Mouse (Mus musculus) embryonic stem cell, embryonic (primary cell): ENCODE results near the gene Oat.

Source experiments
- CTCF ChIA-PET, 4 experiments: fragments of 300-600 bp in 2 of 4; fragments of 350-600 bp in 2 of 4; sonication (Branson Sonifier 250); formaldehyde crosslinking; loops; one replicate each; lab custom pipeline; 2022; ENCODE audit warnings: inconsistent platforms in 2 of 4; lab: Charles Lee
- POLR2A ChIA-PET, 4 experiments: fragments of 300-600 bp in 2 of 4; fragments of 350-600 bp in 2 of 4; sonication (Branson Sonifier 250); formaldehyde crosslinking; loops; one replicate each; lab custom pipeline; 2022; ENCODE audit warnings: antibody characterized with exemption in 4 of 4, inconsistent platforms in 1 of 4; lab: Charles Lee

The Oat gene

DNA sequence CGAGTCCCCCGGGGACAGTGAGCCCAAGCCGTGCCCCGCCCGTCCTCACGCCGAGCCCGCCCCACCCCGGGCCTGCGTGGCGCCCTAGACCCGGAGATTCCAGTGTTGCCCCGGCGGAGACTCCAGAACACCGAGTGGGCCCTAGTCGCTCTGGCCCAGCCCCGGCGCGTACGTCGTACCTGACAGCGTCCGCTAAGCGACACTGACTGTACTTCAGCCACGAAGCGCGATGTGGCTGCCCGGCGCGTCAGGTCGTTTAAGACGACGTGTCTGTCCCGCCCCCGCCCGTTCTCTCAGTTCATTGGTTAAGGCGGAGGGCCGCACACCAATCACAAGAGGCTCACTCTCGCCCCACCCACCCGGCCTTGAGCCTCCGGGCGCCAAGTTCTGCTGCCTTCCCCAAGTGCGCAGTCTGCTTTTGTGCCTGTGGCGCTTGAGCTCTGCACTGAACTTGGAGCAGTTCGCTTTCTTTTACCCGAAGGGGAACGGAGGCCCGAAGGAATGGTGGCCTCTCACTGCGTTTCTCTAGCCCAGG is at the start of gene Oat:
Gene Oat, minus strand, starts transcription at position 283 of the 535 bp plus-strand sequence.
- ChIA-PET POLR2A (interaction anchor here in 3 of 4 experiments (0.6 to 2.6 kb wide), 71 partner anchors 9 to 1184 kb away, joined by 3 to 24 read pairs (median 4); partner anchors contain the start of genes Lhpp (in 3 of the 3), Nkx1-2 (in 2 of the 3), Abraxas2 (in 1 of the 3) and Chst15 (in 1 of the 3)), CTCF (interaction anchor here (0.5 to 1.6 kb wide), 27 partner anchors 9 to 1477 kb away, joined by 3 to 16 read pairs (median 4); partner anchors contain the start of genes Abraxas2 (in 1 of the 4) and Lhpp (in 1 of the 4))

- CTCF ChIA-PET = interaction anchor here in 2 of 4 experiments (0.5 to 1.6 kb wide), 3 partner anchors 14 to 72 kb away, joined by 3 to 9 read pairs (median 5); no protein-coding TSS in a partner anchor
These were observed 48.0 kb upstream of the Oat start for GRCm38 (mm10) chr7:132624161-132624560.

GRCm38 (mm10) chr7:132619975-132620918 is 44.0 kb upstream of the Oat start:
- POLR2A ChIA-PET = interaction anchor here in 2 of 4 experiments (1.0 to 2.0 kb wide), 3 partner anchors 9 to 35 kb away, joined by 3 to 4 read pairs (median 4); partner anchors contain the start of gene Lhpp (in 1 of the 2)
- CTCF ChIA-PET = no interaction called here

More at GRCm38 (mm10) chr7:132624161-132624560, 48.0 kb upstream of the Oat start:
- POLR2A ChIA-PET = interaction anchor here in 1 of 4 experiments (2.1 kb wide), 1 partner anchor 49 kb away, joined by 9 read pairs; the partner anchor contains the start of gene Oat

- ChIA-PET CTCF (interaction anchor here in 1 of 4 experiments (0.7 kb wide), 1 partner anchor 19 kb away, joined by 3 read pairs; no protein-coding TSS in a partner anchor), POLR2A (interaction anchor here in 2 of 4 experiments (1.0 to 2.0 kb wide), 4 partner anchors 9 to 35 kb away, joined by 3 to 13 read pairs (median 4); partner anchors contain the start of gene Lhpp (in 1 of the 2))
These were observed 43.4 kb upstream of the Oat start for GRCm38 (mm10) chr7:132619549-132619948.

DNA sequence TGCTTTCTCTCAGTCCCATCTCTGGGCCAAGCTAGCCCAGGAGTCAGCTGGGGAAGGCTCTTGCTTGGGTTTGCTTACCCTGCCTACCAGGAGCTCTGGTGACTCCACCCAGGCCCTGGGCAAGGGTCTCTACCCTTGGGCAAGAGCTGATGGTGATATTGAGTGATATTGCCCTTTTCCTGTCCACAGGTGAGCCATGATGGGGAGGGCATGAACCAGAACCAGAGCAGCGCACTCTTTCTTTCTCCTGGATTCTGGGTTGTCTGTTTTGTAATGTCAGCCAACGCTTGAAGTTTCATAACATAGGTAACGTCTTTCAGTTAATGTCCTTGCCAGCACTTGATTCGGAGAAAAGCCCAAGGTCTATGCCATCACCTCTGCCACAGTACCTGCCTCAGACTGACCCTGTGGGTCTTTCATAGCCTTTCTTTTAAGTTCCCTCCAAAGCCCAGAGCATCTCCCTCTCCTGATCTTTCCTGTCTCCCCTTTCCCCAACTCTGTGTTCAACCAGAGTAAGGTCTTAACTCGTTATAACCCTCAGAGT is 40.9 kb upstream of the Oat start:
- CTCF ChIA-PET = no interaction called here
- POLR2A ChIA-PET = interaction anchor here in 1 of 4 experiments (1.3 to 1.6 kb wide), 2 partner anchors 21 to 44 kb away, joined by 3 to 4 read pairs; no protein-coding TSS in a partner anchor

DNA sequence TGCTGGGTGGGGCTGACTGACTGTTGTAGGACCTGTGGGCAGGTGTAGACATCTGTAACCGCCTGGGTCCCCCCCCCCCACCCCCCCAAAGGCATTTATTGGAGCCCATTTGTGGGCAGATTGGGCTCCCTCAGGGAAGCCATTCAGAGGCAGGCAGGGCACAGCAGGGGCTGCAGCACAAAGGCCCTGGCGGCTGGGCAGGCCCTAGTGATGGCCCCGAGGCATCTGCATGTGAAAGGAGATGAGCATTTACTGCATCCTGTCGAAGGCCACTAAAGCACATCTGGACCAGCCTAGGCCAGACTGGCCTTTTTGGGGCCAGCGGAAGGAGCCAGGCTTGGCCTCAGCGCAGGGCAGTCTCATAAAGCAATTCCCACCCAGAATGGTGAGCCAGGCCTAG is 40.2 kb upstream of the Oat start:
- CTCF ChIA-PET = no interaction called here

GRCm38 (mm10) chr7:132615346-132615745 is 39.1 kb upstream of the Oat start:
- CTCF ChIA-PET = no interaction called here
- POLR2A ChIA-PET = no interaction called here

More for the DNA sequence above, 40.2 kb upstream of the Oat start:
- POLR2A ChIA-PET = interaction anchor here in 2 of 4 experiments (1.1 to 1.6 kb wide), 2 partner anchors 22 to 40 kb away, joined by 4 read pairs; partner anchors contain the start of gene Oat (in 1 of the 2)

GRCm38 (mm10) chr7:132611530-132611929 is 35.3 kb upstream of the Oat start:
- CTCF ChIA-PET = no interaction called here
- POLR2A ChIA-PET = interaction anchor here in 2 of 4 experiments (1.1 to 2.1 kb wide), 3 partner anchors 8 to 329 kb away, joined by 3 to 6 read pairs (median 4); no protein-coding TSS in a partner anchor

GRCm38 (mm10) chr7:132610468-132611318 is 34.5 kb upstream of the Oat start, which contains the start of gene Lhpp:
TSS of gene Lhpp (plus strand) at chr7:132610638.
- ChIA-PET POLR2A (interaction anchor here in 3 of 4 experiments (0.5 to 2.1 kb wide), 19 partner anchors 9 to 1200 kb away, joined by 3 to 24 read pairs (median 3); partner anchors contain the start of genes Oat (in 3 of the 3), Nkx1-2 (in 2 of the 3), Acadsb (in 1 of the 3) and Ikzf5 (in 1 of the 3)), CTCF (interaction anchor here (0.7 to 1.0 kb wide), 7 partner anchors 13 to 580 kb away, joined by 3 to 6 read pairs (median 3); partner anchors contain the start of gene Oat (in 1 of the 4))

GRCm38 (mm10) chr7:132608316-132609020 is 32.3 kb upstream of the Oat start:
- POLR2A ChIA-PET = no interaction called here
- CTCF ChIA-PET = no interaction called here

GRCm38 (mm10) chr7:132605689-132606088 is 29.5 kb upstream of the Oat start:
- CTCF ChIA-PET = no interaction called here
- POLR2A ChIA-PET = no interaction called here

GRCm38 (mm10) chr7:132604720-132605119 is 28.5 kb upstream of the Oat start:
- POLR2A ChIA-PET = interaction anchor here in 3 of 4 experiments (0.7 to 2.1 kb wide), 3 partner anchors 29 to 1257 kb away, joined by 3 to 5 read pairs (median 3); partner anchors contain the start of gene Oat (in 1 of the 3)
- CTCF ChIA-PET = no interaction called here

- ChIA-PET CTCF (interaction anchor here in 3 of 4 experiments (0.6 to 1.2 kb wide), 7 partner anchors 25 to 297 kb away, joined by 3 to 14 read pairs (median 5); partner anchors contain the start of gene Oat (in 1 of the 3)), POLR2A (interaction anchor here in 3 of 4 experiments (0.6 to 3.2 kb wide), 10 partner anchors 9 to 1841 kb away, joined by 3 to 17 read pairs (median 10); partner anchors contain the start of genes Oat (in 3 of the 3) and Lhpp (in 2 of the 3))
These were observed 24.7 kb upstream of the Oat start for GRCm38 (mm10) chr7:132600926-132601325.

DNA sequence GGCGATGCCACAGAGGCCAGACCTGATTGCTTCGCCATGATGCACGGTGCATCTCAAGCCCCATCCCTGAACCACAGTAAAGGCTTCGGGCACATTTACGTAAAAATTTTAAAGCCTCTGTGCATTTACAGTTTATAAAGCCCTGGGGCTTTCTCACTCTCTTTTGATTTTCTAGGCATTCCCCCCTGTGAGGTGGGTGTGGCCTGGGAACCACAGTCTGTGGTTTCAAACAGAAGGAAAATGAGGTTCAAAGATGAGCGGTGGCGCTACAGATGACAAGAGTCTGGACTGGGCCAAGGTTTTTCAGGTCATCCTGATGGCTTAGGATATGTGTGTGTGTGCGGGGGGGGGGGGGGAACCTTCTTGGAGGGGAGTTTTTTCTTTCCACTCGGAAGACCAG is 23.8 kb upstream of the Oat start:
- CTCF ChIA-PET = interaction anchor here in 2 of 4 experiments (0.6 to 1.2 kb wide), 2 partner anchors 39 to 83 kb away, joined by 7 read pairs; no protein-coding TSS in a partner anchor
- POLR2A ChIA-PET = interaction anchor here in 3 of 4 experiments (0.6 to 3.2 kb wide), 6 partner anchors 10 to 28 kb away, joined by 3 to 17 read pairs (median 8); partner anchors contain the start of genes Oat (in 2 of the 3) and Lhpp (in 1 of the 3)

GRCm38 (mm10) chr7:132599071-132599975 is 23.1 kb upstream of the Oat start, which contains the start of gene Nkx1-2:
TSS of gene Nkx1-2 (minus strand) at chr7:132599637.
- POLR2A ChIA-PET = interaction anchor here in 3 of 4 experiments (0.6 to 3.2 kb wide), 8 partner anchors 10 to 27 kb away, joined by 3 to 17 read pairs (median 6); partner anchors contain the start of genes Lhpp (in 2 of the 3) and Oat (in 2 of the 3)
- CTCF ChIA-PET = interaction anchor here in 2 of 4 experiments (0.6 to 1.0 kb wide), 4 partner anchors 23 to 942 kb away, joined by 3 to 11 read pairs (median 6); partner anchors contain the start of gene Oat (in 1 of the 2)
